Mouse (Mus musculus): ENCODE measurements around the gene Gm29776. TPM values are rescaled to one million over a fixed set of nuclear protein-coding genes. Genes with fewer than 3 reads are reported as not detected.

Gm29776 gene
- total and polyA plus RNA-seq, 3 experiments = 0.04 TPM; not detected in 2

- intact Hi-C loops (cut with DNase I) = loop anchor here (10.0 kb wide), 2 partner anchors 332 to 428 kb away; partner anchors contain the start of genes Abhd4, Dad1 and Ngdn
- Histone ChIP-seq H3K36me3 (ENCODE audit: control insufficient read depth, insufficient read depth, low read length) (peaks cover 21% of the 10 kb centered on the region), H3K4me1 (ENCODE audit: control insufficient read depth, insufficient read depth, low read length) (peaks cover 2% of the 10 kb centered on the region; the same call in 1 of the 2 replicates), H3K9ac (ENCODE audit: low read depth, low read length) (no peak overlapping the region), H3K4me3 (no peak overlapping the region), H3K79me2 (replicated peaks; ENCODE audit: control insufficient read depth, insufficient read depth, low read length) (peaks cover 8% of the 10 kb centered on the region), H3K27ac (no peak overlapping the region), H3K27me3 (ENCODE audit: control insufficient read depth, insufficient read depth, low read length) (no peaks in the 10 kb centered on the region)
- TF ChIP-seq EP300 (IDR thresholded peaks at IDR 0.05; ENCODE audit: insufficient read depth, low read depth, low read length) (no peak), POLR2A (IDR thresholded peaks at IDR 0.05; ENCODE audit: insufficient read depth, low read depth, low read length) (no peak), CTCF (IDR thresholded peaks at IDR 0.05) (no peak)
- DNase-seq = no peak
- WGBS = 65% methylated on average over 3 of the region's 3 CpGs
These were observed 16.2 kb downstream of the Gm29776 start for GRCm38 (mm10) chr14:54682396-54682795.

GRCm38 (mm10) chr14:54678657-54679304 is 19.9 kb downstream of the Gm29776 start:
- Histone ChIP-seq H3K27me3 (ENCODE audit: control insufficient read depth, insufficient read depth, low read length) (no peaks in the 10 kb centered on the region), H3K4me1 (ENCODE audit: control insufficient read depth, insufficient read depth, low read length) (peaks cover 3% of the 10 kb centered on the region), H3K9ac (ENCODE audit: low read depth, low read length) (no peak overlapping the region), H3K79me2 (replicated peaks; ENCODE audit: control insufficient read depth, insufficient read depth, low read length) (peaks cover 8% of the 10 kb centered on the region), H3K36me3 (ENCODE audit: control insufficient read depth, insufficient read depth, low read length) (peaks cover 27% of the 10 kb centered on the region), H3K27ac (no peak overlapping the region), H3K4me3 (no peak overlapping the region)
- WGBS = 85% methylated on average over 16 of the region's 16 CpGs
- TF ChIP-seq EP300 (IDR thresholded peaks at IDR 0.05; ENCODE audit: insufficient read depth, low read depth, low read length) (no peak), POLR2A (IDR thresholded peaks at IDR 0.05; ENCODE audit: insufficient read depth, low read depth, low read length) (no peak), CTCF (IDR thresholded peaks at IDR 0.05) (no peak)
- intact Hi-C loops (cut with DNase I) = no loop called here
- DNase-seq = no peak

GRCm38 (mm10) chr14:54676290-54676689 is 22.3 kb downstream of the Gm29776 start:
- 71% methylated on average over 5 of the region's 5 CpGs for WGBS
- H3K4me1 ChIP-seq (ENCODE audit: control insufficient read depth, insufficient read depth, low read length) = peaks cover 1% of the 10 kb centered on the region; the same call in 1 of the 2 replicates
- 0 out of 2 replicates have a peak, but pooled peaks cover 1% of the 10 kb centered on the region for H3K79me2 ChIP-seq (replicated peaks; ENCODE audit: control insufficient read depth, insufficient read depth, low read length)
- TF ChIP-seq POLR2A (IDR thresholded peaks at IDR 0.05; ENCODE audit: insufficient read depth, low read depth, low read length) (no peak), EP300 (IDR thresholded peaks at IDR 0.05; ENCODE audit: insufficient read depth, low read depth, low read length) (no peak)
- peaks cover 16% of the 10 kb centered on the region for H3K36me3 ChIP-seq (ENCODE audit: control insufficient read depth, insufficient read depth, low read length)
- intact Hi-C loops (cut with DNase I) = no loop called here
- no peak overlapping the region for H3K27ac ChIP-seq
- no peaks in the 10 kb centered on the region for H3K27me3 ChIP-seq (ENCODE audit: control insufficient read depth, insufficient read depth, low read length)
- no peak overlapping the region for H3K9ac ChIP-seq (ENCODE audit: low read depth, low read length)
- H3K4me3 ChIP-seq = no peak overlapping the region
- DNase-seq = no peak

- Histone ChIP-seq H3K36me3 (ENCODE audit: control insufficient read depth, insufficient read depth, low read length) (peaks cover 16% of the 10 kb centered on the region), H3K4me3 (no peak overlapping the region), H3K4me1 (ENCODE audit: control insufficient read depth, insufficient read depth, low read length) (peaks cover 1% of the 10 kb centered on the region; the same call in 1 of the 2 replicates), H3K79me2 (replicated peaks; ENCODE audit: control insufficient read depth, insufficient read depth, low read length) (0 out of 2 replicates have a peak, but pooled peaks cover 1% of the 10 kb centered on the region), H3K27me3 (ENCODE audit: control insufficient read depth, insufficient read depth, low read length) (no peaks in the 10 kb centered on the region), H3K27ac (no peak overlapping the region), H3K9ac (ENCODE audit: low read depth, low read length) (no peak overlapping the region)
- intact Hi-C loops (cut with DNase I) = no loop called here
- TF ChIP-seq EP300 (IDR thresholded peaks at IDR 0.05; ENCODE audit: insufficient read depth, low read depth, low read length) (no peak), POLR2A (IDR thresholded peaks at IDR 0.05; ENCODE audit: insufficient read depth, low read depth, low read length) (no peak), CTCF (IDR thresholded peaks at IDR 0.05) (no peak)
- WGBS = 49% methylated on average over 2 of the region's 2 CpGs
- DNase-seq = no peak
These were observed 24.3 kb downstream of the Gm29776 start for GRCm38 (mm10) chr14:54674317-54674716.

- TF ChIP-seq CTCF (IDR thresholded peaks at IDR 0.05) (peak; percentile 89), POLR2A (IDR thresholded peaks at IDR 0.05; ENCODE audit: insufficient read depth, low read depth, low read length) (no peak)
- intact Hi-C loops (cut with DNase I) = loop anchor here (1.0 kb wide), 1 partner anchor 32 kb away; no protein-coding TSS in a partner anchor
- H3K9ac ChIP-seq (ENCODE audit: low read depth, low read length) = no peak overlapping the region
- no peaks in the 10 kb centered on the region for H3K4me1 ChIP-seq (ENCODE audit: control insufficient read depth, insufficient read depth, low read length)
- peaks cover 5% of the 10 kb centered on the region for H3K36me3 ChIP-seq (ENCODE audit: control insufficient read depth, insufficient read depth, low read length)
- no peak overlapping the region for H3K27ac ChIP-seq
- H3K27me3 ChIP-seq (ENCODE audit: control insufficient read depth, insufficient read depth, low read length) = no peaks in the 10 kb centered on the region
- H3K4me3 ChIP-seq = no peak overlapping the region
- H3K79me2 ChIP-seq (replicated peaks; ENCODE audit: control insufficient read depth, insufficient read depth, low read length) = no peaks in the 10 kb centered on the region
- WGBS = 67% methylated on average over 4 of the region's 4 CpGs
- DNase-seq = peak; percentile 39 to 63
These were observed 29.3 kb downstream of the Gm29776 start for GRCm38 (mm10) chr14:54669381-54669780.

- no peaks in the 10 kb centered on the region for H3K4me1 ChIP-seq (ENCODE audit: control insufficient read depth, insufficient read depth, low read length)
- intact Hi-C loops (cut with DNase I) = no loop called here
- H3K9ac ChIP-seq (ENCODE audit: low read depth, low read length) = no peak overlapping the region
- DNase-seq = no peak
- no peaks in the 10 kb centered on the region for H3K27me3 ChIP-seq (ENCODE audit: control insufficient read depth, insufficient read depth, low read length)
- H3K36me3 ChIP-seq (ENCODE audit: control insufficient read depth, insufficient read depth, low read length) = no peaks in the 10 kb centered on the region; the same call in none of the 2 replicates
- WGBS = 86% methylated on average over 10 of the region's 10 CpGs
- H3K79me2 ChIP-seq (replicated peaks; ENCODE audit: control insufficient read depth, insufficient read depth, low read length) = no peaks in the 10 kb centered on the region
- no peak overlapping the region for H3K4me3 ChIP-seq
- no peak overlapping the region for H3K27ac ChIP-seq
- TF ChIP-seq POLR2A (IDR thresholded peaks at IDR 0.05; ENCODE audit: insufficient read depth, low read depth, low read length) (no peak), CTCF (IDR thresholded peaks at IDR 0.05) (no peak), EP300 (IDR thresholded peaks at IDR 0.05; ENCODE audit: insufficient read depth, low read depth, low read length) (no peak)
These were observed 34.0 kb downstream of the Gm29776 start for GRCm38 (mm10) chr14:54664477-54665222.
